Mouse (Mus musculus) neural tube, embryonic 11.5 days (tissue): ENCODE results near the gene Sesn3. TPM values are rescaled to one million over a fixed set of nuclear protein-coding genes. Genes with fewer than 3 reads are reported as not detected.

Source experiments
- ATAC-seq: fragments of 200-750 bp; cut with Nextera tagmentation; 2 replicates; pipeline ENCODE4 v1.8.0; 2017; ENCODE audit warnings: moderate number of reproducible peaks, mild to moderate bottlenecking, moderate TSS enrichment, moderate library complexity; ENCODE audit not compliant: insufficient read depth, low FRiP score, low TSS enrichment
- DNase-seq: peaks from one replicate; pipeline ENCODE4 v3.0.0-alpha.2; 2015; ENCODE audit warnings: low spot score
- H3K27ac ChIP-seq: fragments of 300-500 bp; sonication (generic); 2 replicates; pipeline ENCODE4 v1.5.1; 2014; ENCODE audit warnings: low read depth, mild to moderate bottlenecking, low read length
- H3K27me3 ChIP-seq: fragments of 300-500 bp; sonication (generic); 2 replicates; pipeline ENCODE4 v1.6.1; 2014; ENCODE audit warnings: mild to moderate bottlenecking, low read length, mixed read lengths; ENCODE audit not compliant: control insufficient read depth, insufficient read depth
- H3K36me3 ChIP-seq: fragments of 300-500 bp; sonication (generic); 2 replicates; pipeline ENCODE4 v1.6.1; 2014; ENCODE audit warnings: mild to moderate bottlenecking, low read length, moderate library complexity, mixed read lengths; ENCODE audit not compliant: control insufficient read depth, insufficient read depth
- H3K4me1 ChIP-seq: fragments of 300-500 bp; sonication (generic); 2 replicates; pipeline ENCODE4 v1.6.1; 2014; ENCODE audit warnings: low read length, mixed read lengths; ENCODE audit not compliant: control insufficient read depth, insufficient read depth
- H3K4me2 ChIP-seq: fragments of 300-500 bp; sonication (generic); 2 replicates; pipeline ENCODE4 v1.6.1; 2014; ENCODE audit warnings: low read depth, mild to moderate bottlenecking, moderate library complexity
- H3K4me3 ChIP-seq: fragments of 300-500 bp; sonication (generic); 2 replicates; pipeline ENCODE4 v1.5.1; 2014; ENCODE audit warnings: low read depth, low read length
- H3K9ac ChIP-seq: fragments of 300-500 bp; sonication (generic); 2 replicates; pipeline ENCODE4 v1.6.1; 2014; ENCODE audit warnings: mild to moderate bottlenecking, low read length
- H3K9me3 ChIP-seq: fragments of 300-500 bp; sonication (generic); 2 replicates; pipeline ENCODE4 v1.6.1; 2016; ENCODE audit warnings: low read length; ENCODE audit not compliant: control insufficient read depth
- WGBS: fragments of 180-500 bp; shearing (Covaris S2); extraction: QIAGEN DNeasy Blood & Tissue Kit; methylation state at CpG from one replicate; pipeline ENCODE4 v1.1.7; 2014; 5-methylcytosine and 5-hydroxymethylcytosine counted together
- polyA plus RNA-seq: library from polyadenylated mRNA; unstranded; fragments of >200 nt; fragmentation: Nextera tagmentation; extraction: Ambion mirVana; gene quantifications from 2 replicates; pipeline ENCODE4 v1.2.1, GENCODE M21; 2014

Gene Sesn3
- polyA plus RNA-seq, 1 experiment from 2014 or later, result 17.2 TPM

DNA sequence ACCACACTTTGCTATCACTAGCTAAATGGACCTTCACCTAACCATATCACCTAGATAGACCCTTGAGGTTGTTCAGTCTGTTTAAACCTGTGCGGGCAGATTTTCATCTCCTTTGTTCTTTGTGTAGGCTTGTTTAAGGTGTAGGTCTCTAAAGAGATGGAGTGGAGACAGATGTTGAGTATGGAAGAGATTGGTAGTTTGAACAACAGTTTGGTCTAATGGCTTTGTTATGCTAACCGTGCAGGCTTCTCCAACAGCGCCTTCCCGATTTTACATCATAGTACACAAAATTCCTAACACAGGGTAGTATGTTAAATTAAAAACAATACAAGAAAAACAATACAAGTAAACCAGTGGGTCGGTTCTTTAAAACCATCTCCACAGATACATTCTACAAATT lies 281 bp upstream of the Sesn3 start:
- no peaks in the 10 kb centered on the region for H3K4me1 ChIP-seq
- no peaks in the 10 kb centered on the region for H3K9me3 ChIP-seq
- no peaks in the 10 kb centered on the region for H3K36me3 ChIP-seq
- H3K9ac ChIP-seq, result peak overlapping the region; percentile 53
- 32% methylated on average over 5 of the region's 5 CpGs for WGBS
- no peak overlapping the region for H3K4me3 ChIP-seq
- H3K27ac ChIP-seq, result peak overlapping the region; percentile 69; the same call in 1 of the 2 replicates
- H3K4me2 ChIP-seq, result peak overlapping the region; percentile 48
- DNase-seq (no peak), ATAC-seq (no peak)
- H3K27me3 ChIP-seq, result no peaks in the 10 kb centered on the region

DNA sequence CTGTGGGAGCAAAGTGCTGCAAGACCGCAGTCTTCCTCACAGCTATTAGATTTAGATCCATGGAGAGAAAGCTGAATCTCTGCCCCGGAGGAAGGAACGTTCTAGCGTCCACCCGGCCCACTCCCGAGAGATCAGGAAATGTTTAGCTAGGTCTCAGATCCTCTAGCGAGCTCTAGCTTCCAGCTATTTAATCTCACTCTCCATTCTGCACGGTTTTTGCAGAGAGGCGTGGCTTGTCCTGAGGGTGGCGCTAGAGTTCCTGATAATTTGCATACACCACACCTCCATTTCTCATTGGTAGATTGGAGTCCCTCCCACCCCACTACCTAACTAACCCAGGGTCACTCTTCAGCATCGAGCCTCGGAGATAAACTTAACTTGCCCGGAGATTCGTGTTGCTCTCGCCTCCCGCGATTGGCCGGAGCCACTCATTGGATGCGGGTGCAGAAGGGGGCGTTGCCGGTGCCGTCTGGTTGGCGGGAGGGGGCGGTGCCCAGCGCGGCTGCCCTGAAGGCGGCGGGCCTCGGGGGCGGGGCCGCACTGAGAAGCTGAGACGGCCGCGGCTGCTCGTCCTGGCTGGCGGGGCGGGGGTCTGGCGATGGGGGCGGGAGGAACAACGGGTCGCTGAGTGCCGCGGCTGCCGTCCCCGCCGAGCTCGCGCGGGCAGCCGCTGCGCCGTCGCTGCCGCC lies 1.1 kb downstream of the Sesn3 start:
- Histone ChIP-seq H3K27ac (peak overlapping the region; percentile 91), H3K27me3 (no peaks in the 10 kb centered on the region), H3K9me3 (no peaks in the 10 kb centered on the region), H3K36me3 (no peaks in the 10 kb centered on the region), H3K9ac (peak overlapping the region; percentile 83), H3K4me1 (no peaks in the 10 kb centered on the region), H3K4me3 (peak overlapping the region; percentile 82), H3K4me2 (peak overlapping the region; percentile 70)
- DNase-seq, result peak; percentile 98
- ATAC-seq, result peak; percentile 98
- WGBS, result under 1% methylated on average over 30 of the region's 54 CpGs

DNA sequence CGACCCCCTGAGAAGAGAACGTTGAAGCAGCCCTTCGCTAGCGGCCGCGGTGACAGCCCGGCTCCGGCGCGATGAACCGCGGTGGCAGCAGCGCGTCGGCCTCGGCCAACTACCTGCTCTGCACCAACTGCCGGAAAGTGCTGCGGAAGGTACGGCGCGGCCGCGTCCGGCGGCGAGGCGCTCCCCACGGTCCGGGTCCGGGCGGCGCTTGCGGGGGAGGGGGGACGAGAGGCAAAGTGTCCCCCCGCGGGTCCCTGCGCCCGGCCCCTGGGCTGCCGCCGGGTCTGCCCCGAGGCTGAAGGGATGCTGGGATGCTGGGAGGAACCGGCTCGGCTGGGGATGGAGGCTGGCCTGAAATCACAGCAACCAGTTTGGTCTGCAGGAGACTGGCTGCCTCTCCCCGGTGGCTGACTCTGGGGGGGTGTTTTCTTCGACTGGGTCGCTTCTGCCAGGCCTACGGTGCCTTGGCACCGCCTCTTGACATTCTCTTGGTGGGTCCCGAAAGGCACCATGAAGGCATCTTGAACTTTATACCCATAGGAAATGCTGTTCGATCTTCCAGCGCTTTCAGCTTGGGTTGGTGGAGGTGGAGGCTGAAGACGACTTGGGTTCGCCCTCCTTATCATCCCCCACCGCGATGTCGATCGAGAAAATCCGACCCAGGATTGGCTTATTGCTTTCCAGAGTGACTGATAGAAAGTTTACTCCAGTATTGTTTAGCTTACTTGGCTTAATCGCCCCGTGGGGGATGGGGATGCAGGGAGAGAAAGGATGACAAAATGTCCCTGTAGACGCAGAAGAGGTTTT lies 1.8 kb downstream of the Sesn3 start:
- Histone ChIP-seq H3K9me3 (no peaks in the 10 kb centered on the region), H3K4me2 (peak overlapping the region; percentile 70), H3K27me3 (no peaks in the 10 kb centered on the region), H3K27ac (peak overlapping the region; percentile 91), H3K4me1 (no peaks in the 10 kb centered on the region), H3K36me3 (no peaks in the 10 kb centered on the region), H3K9ac (peak overlapping the region; percentile 83), H3K4me3 (peak overlapping the region; percentile 82)
- DNase-seq (no peak), ATAC-seq (peak; percentile 76)
- WGBS, result under 1% methylated on average over 61 of the region's 61 CpGs

DNA sequence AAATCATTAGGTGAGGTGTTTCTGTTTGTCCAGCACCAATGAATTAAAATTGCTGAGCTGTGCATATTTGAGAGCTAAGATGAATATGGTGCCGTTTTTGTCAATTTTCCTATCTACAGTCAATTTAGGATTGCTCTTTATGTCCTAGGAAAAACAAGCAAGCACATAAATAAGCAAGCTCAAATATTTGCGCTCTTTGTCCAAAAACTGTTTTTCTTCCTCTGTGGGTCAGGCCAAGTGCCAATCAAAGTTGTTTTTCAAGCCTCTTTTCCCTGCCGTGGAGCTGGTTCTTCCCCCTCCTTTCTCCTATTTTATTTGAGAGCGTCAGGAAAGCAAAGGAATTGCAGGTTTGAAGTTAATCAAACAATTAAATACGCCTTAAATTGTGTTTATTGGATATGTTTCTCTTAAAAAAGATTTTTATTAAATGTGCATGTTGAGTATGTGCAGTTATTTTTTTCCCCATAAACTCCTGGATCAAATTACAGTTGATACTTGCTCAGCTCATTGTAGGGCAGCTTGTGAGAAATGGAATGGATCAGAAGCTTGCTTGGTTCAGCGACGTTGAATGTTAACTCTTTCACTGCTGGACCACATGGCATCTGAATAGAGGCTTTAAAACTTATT lies 2.6 kb downstream of the Sesn3 start:
- ATAC-seq (no peak), DNase-seq (peak; percentile 20)
- H3K27ac ChIP-seq, result no peak overlapping the region
- H3K36me3 ChIP-seq, result no peaks in the 10 kb centered on the region
- no peaks in the 10 kb centered on the region for H3K9me3 ChIP-seq
- peak overlapping the region; percentile 70 for H3K4me2 ChIP-seq
- no peaks in the 10 kb centered on the region for H3K4me1 ChIP-seq
- no peaks in the 10 kb centered on the region for H3K27me3 ChIP-seq
- peak overlapping the region; percentile 83; the same call in 1 of the 2 replicates for H3K9ac ChIP-seq
- peak overlapping the region; percentile 82 for H3K4me3 ChIP-seq
- WGBS, result 2% methylated on average over 7 of the region's 7 CpGs

DNA sequence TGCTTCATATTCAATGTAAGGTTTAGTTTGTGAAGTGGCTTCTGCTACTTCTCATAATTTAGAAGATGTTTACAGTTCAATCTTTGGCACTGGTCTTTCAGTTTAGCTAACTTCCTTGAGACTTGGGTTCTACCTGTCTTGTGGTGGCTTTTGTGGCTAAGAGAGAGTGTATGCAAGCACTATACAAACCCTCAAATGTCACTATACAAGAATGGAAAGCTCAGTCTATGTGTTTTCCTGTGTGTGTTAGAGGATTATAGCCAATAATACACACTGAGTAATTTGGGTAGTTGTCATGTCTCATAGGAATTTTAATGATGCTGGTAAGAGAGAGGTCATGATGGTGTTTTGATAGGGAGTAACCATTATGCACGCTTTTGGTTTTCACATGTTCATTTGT lies 5.8 kb downstream of the Sesn3 start:
- whole genome bisulfite sequencing, result 81% methylated on average over 1 of the region's 1 CpGs
- H3K36me3 ChIP-seq, result no peaks in the 10 kb centered on the region
- no peak overlapping the region for H3K4me3 ChIP-seq
- no peak for DNase-seq
- H3K4me2 ChIP-seq, result no peak overlapping the region
- no peaks in the 10 kb centered on the region for H3K4me1 ChIP-seq
- H3K9ac ChIP-seq, result no peak overlapping the region
- no peak for ATAC-seq
- no peaks in the 10 kb centered on the region for H3K27me3 ChIP-seq
- H3K9me3 ChIP-seq, result no peaks in the 10 kb centered on the region
- no peak overlapping the region for H3K27ac ChIP-seq

DNA sequence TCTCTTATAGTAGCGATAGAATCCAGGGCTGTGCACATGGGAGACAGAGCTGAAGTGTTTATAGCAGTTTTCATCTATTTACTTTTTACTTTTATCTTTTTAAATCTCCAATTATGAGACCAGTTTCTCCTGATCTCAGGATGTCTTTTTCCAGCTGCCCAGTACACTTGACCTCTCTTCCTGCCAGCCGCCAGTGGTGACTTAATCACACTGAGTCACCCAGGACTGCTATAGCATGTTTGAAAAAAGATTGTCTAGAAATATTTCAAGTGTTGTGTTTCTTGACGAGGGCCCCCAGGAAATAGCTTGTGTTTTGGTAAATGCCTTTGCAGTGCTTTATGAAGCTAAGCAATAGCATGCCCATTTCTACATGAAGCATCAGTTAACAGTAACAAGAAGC lies 10.2 kb downstream of the Sesn3 start:
- Histone ChIP-seq H3K9ac (no peak overlapping the region), H3K36me3 (no peaks in the 10 kb centered on the region), H3K4me3 (no peak overlapping the region), H3K9me3 (no peaks in the 10 kb centered on the region), H3K4me2 (no peak overlapping the region), H3K27ac (no peak overlapping the region), H3K4me1 (no peaks in the 10 kb centered on the region), H3K27me3 (no peaks in the 10 kb centered on the region)
- WGBS, result 78% methylated on average over 3 of the region's 3 CpGs
- no peak for ATAC-seq
- DNase-seq, result no peak

DNA sequence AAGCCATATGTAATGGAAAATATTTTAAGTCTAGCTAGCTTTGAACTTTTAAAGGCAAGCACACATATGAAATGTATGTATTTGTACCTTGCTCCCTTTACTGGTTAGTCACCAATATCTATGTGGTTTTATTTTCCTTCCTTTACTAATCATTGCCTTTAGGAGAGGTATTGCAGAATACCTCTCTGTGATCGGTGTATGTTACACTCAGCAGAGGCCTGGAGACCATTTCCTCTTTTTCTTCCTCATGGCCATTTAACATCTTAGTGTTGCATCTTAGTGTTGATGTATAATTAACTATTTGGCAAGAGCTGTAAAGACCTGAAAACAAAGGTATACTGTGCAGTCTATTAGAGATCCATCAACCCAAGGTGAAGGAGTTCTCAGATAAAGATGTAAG lies 12.4 kb downstream of the Sesn3 start:
- Histone ChIP-seq H3K4me3 (no peak overlapping the region), H3K27ac (no peak overlapping the region), H3K9ac (no peak overlapping the region), H3K9me3 (no peaks in the 10 kb centered on the region), H3K27me3 (no peaks in the 10 kb centered on the region), H3K4me1 (no peaks in the 10 kb centered on the region), H3K4me2 (no peak overlapping the region), H3K36me3 (no peaks in the 10 kb centered on the region)
- DNase-seq (no peak), ATAC-seq (no peak)
- 98% methylated on average over 1 of the region's 1 CpGs for WGBS

DNA sequence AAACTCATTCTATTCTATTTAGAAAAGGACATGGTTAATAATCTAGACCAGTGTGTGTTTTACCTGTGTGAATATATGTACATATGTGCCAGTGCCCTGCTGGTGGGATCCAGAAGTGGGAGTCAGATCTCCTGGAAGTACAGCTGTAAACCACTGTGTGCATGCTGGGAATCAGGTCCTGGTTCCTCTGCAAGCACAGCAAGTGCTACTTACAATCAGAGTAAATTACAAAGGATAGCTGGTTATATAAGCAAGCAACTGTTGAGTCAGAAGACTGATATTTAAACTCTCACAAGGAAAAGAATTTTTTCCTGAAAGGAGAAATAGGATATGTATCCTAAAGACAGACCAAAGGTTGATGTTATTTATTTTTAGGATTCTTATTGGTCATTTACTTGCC lies 13.6 kb downstream of the Sesn3 start:
- H3K4me2 ChIP-seq, result no peak overlapping the region
- no peak overlapping the region for H3K27ac ChIP-seq
- H3K27me3 ChIP-seq, result no peaks in the 10 kb centered on the region
- H3K9me3 ChIP-seq, result no peaks in the 10 kb centered on the region
- no peak for DNase-seq
- H3K36me3 ChIP-seq, result no peaks in the 10 kb centered on the region
- no peaks in the 10 kb centered on the region for H3K4me1 ChIP-seq
- H3K4me3 ChIP-seq, result no peak overlapping the region
- H3K9ac ChIP-seq, result no peak overlapping the region
- no peak for ATAC-seq
